ENCODE assay signal across 15 mouse cellular contexts in genomic region chr13:93757514-93757913, GRCm38 (mm10).
"Had no signal": no experiment of that assay in that cellular context is flagged by ENCODE, and none has a peak within 500 bp of the region (broad histone marks: within the 10 kb centered on the region; RNA-seq: fewer than 3 reads in every experiment).

No protein-coding gene starts in this region.

- H3K9me3 ChIP-seq: liver, embryonic 13.5 days; liver, embryonic 15.5 days; midbrain, embryonic 13.5 days; neural tube, embryonic 12.5 days; stomach, embryonic 15.5 days had no signal

- H3K27me3 ChIP-seq: liver, embryonic 13.5 days; liver, embryonic 15.5 days; midbrain, embryonic 13.5 days; neural tube, embryonic 12.5 days; stomach, embryonic 15.5 days had no signal

- H3K27ac ChIP-seq: liver, embryonic 13.5 days; liver, embryonic 15.5 days; macrophage; neural tube, embryonic 12.5 days; stomach, embryonic 15.5 days; stomach, postnatal 0 days had no signal

- H3K9ac ChIP-seq: liver, embryonic 13.5 days; liver, embryonic 15.5 days; lung, embryonic 14.5 days; midbrain, embryonic 13.5 days; neural tube, embryonic 12.5 days; stomach, embryonic 15.5 days had no signal

- H3K4me2 ChIP-seq: liver, embryonic 13.5 days; liver, embryonic 15.5 days; lung, embryonic 14.5 days; midbrain, embryonic 13.5 days; stomach, embryonic 15.5 days had no signal

- H3K4me1 ChIP-seq: liver, embryonic 15.5 days; stomach, embryonic 15.5 days had no signal

- H3K36me3 ChIP-seq: liver, embryonic 13.5 days; liver, embryonic 15.5 days; midbrain, embryonic 13.5 days; neural tube, embryonic 12.5 days; stomach, embryonic 15.5 days had no signal

- ATAC-seq: midbrain, embryonic 13.5 days; midbrain, embryonic 16.5 days had no signal

- DNase-seq: liver, embryonic 13.5 days; lung, adult 18-20 months; lung, embryonic 14.5 days; lung, postnatal 10 days; right cerebral cortex, postnatal 14 days; thymus, adult 2 months; thymus, postnatal 25 days; thymus, postnatal 4 days had no signal

- H3K4me3 ChIP-seq: liver, embryonic 13.5 days; liver, embryonic 15.5 days; midbrain, embryonic 13.5 days; neural tube, embryonic 12.5 days; stomach, embryonic 15.5 days had no signal
